Mouse (Mus musculus): ENCODE results near the gene Vdac1. TPM values are rescaled to one million over a fixed set of nuclear protein-coding genes. Genes with fewer than 3 reads are reported as not detected.
"Not testable (repeated sequence)": the region's sequence is repeated elsewhere in the genome, so short reads cannot be mapped to it uniquely, and the experiment has no call there.

Vdac1 gene
- polyA plus RNA-seq, 1 experiment from 2014 or later: 240 TPM

GRCm38 (mm10) chr11:52388979-52389378, 28.3 kb downstream of the Vdac1 start:
- H3K4me1 ChIP-seq (ENCODE audit: control insufficient read depth, insufficient read depth, low read length); DNase-seq (ENCODE audit: low spot score); H3K9ac ChIP-seq (ENCODE audit: low read depth, low read length); H3K4me3 ChIP-seq (ENCODE audit: low read depth, low read length); H3K27ac ChIP-seq (replicated peaks; ENCODE audit: low read depth, low read length); H3K27me3 ChIP-seq (replicated peaks; ENCODE audit: control insufficient read depth, insufficient read depth, low read length); H3K4me2 ChIP-seq (ENCODE audit: low read depth, low read length); ATAC-seq (ENCODE audit: low read depth); H3K9me3 ChIP-seq (ENCODE audit: control insufficient read depth, low read length): not testable (repeated sequence)
- H3K36me3 ChIP-seq (ENCODE audit: control insufficient read depth, insufficient read depth, low read length): peaks cover 69% of the 10 kb centered on the region
- 86% methylated on average over 5 of the region's 5 CpGs for WGBS

GRCm38 (mm10) chr11:52389933-52390332, 29.3 kb downstream of the Vdac1 start:
- ATAC-seq (ENCODE audit: low read depth) (no peak), DNase-seq (ENCODE audit: low spot score) (no peak)
- Histone ChIP-seq H3K4me1 (ENCODE audit: control insufficient read depth, insufficient read depth, low read length) (no peaks in the 10 kb centered on the region), H3K9ac (ENCODE audit: low read depth, low read length) (no peak overlapping the region), H3K4me3 (ENCODE audit: low read depth, low read length) (no peak overlapping the region), H3K27ac (replicated peaks; ENCODE audit: low read depth, low read length) (no peak overlapping the region), H3K27me3 (replicated peaks; ENCODE audit: control insufficient read depth, insufficient read depth, low read length) (no peaks in the 10 kb centered on the region), H3K4me2 (ENCODE audit: low read depth, low read length) (no peak overlapping the region), H3K36me3 (ENCODE audit: control insufficient read depth, insufficient read depth, low read length) (peaks cover 60% of the 10 kb centered on the region), H3K9me3 (ENCODE audit: control insufficient read depth, low read length) (no peaks in the 10 kb centered on the region)
- 93% methylated on average over 7 of the region's 7 CpGs for WGBS

GRCm38 (mm10) chr11:52394494-52394893, 33.8 kb downstream of the Vdac1 start:
- ATAC-seq (ENCODE audit: low read depth) (no peak), DNase-seq (ENCODE audit: low spot score) (no peak)
- H3K4me2 ChIP-seq (ENCODE audit: low read depth, low read length): no peak overlapping the region
- no peak overlapping the region for H3K27ac ChIP-seq (replicated peaks; ENCODE audit: low read depth, low read length)
- no peak overlapping the region for H3K9ac ChIP-seq (ENCODE audit: low read depth, low read length)
- H3K27me3 ChIP-seq (replicated peaks; ENCODE audit: control insufficient read depth, insufficient read depth, low read length): no peaks in the 10 kb centered on the region
- peaks cover 26% of the 10 kb centered on the region; the same call in 1 of the 2 replicates for H3K36me3 ChIP-seq (ENCODE audit: control insufficient read depth, insufficient read depth, low read length)
- 78% methylated on average over 4 of the region's 4 CpGs for WGBS
- no peak overlapping the region for H3K4me3 ChIP-seq (ENCODE audit: low read depth, low read length)
- 0 out of 2 replicates have a peak, but pooled peaks cover 3% of the 10 kb centered on the region for H3K4me1 ChIP-seq (ENCODE audit: control insufficient read depth, insufficient read depth, low read length)
- no peaks in the 10 kb centered on the region for H3K9me3 ChIP-seq (ENCODE audit: control insufficient read depth, low read length)

- peaks cover 18% of the 10 kb centered on the region; the same call in 1 of the 2 replicates for H3K36me3 ChIP-seq (ENCODE audit: control insufficient read depth, insufficient read depth, low read length)
- no peak overlapping the region for H3K27ac ChIP-seq (replicated peaks; ENCODE audit: low read depth, low read length)
- no peak overlapping the region for H3K4me3 ChIP-seq (ENCODE audit: low read depth, low read length)
- no peak for DNase-seq (ENCODE audit: low spot score)
- WGBS: 34% methylated on average over 4 of the region's 4 CpGs
- peak overlapping the region; percentile 86; the same call in 1 of the 2 replicates for H3K4me2 ChIP-seq (ENCODE audit: low read depth, low read length)
- peaks cover 3% of the 10 kb centered on the region; the same call in 1 of the 2 replicates for H3K4me1 ChIP-seq (ENCODE audit: control insufficient read depth, insufficient read depth, low read length)
- H3K9me3 ChIP-seq (ENCODE audit: control insufficient read depth, low read length): no peaks in the 10 kb centered on the region
- no peak for ATAC-seq (ENCODE audit: low read depth)
- no peaks in the 10 kb centered on the region for H3K27me3 ChIP-seq (replicated peaks; ENCODE audit: control insufficient read depth, insufficient read depth, low read length)
- no peak overlapping the region for H3K9ac ChIP-seq (ENCODE audit: low read depth, low read length)
Observed at GRCm38 (mm10) chr11:52395343-52395742, 34.7 kb downstream of the Vdac1 start.

GRCm38 (mm10) chr11:52395940-52396596, 35.4 kb downstream of the Vdac1 start, which contains the start of gene 9530068E07Rik:
Gene 9530068E07Rik (plus strand): TSS chr11:52396428.
- ATAC-seq (ENCODE audit: low read depth) (peak; percentile 94), DNase-seq (ENCODE audit: low spot score) (peak; percentile 98)
- Histone ChIP-seq H3K27ac (replicated peaks; ENCODE audit: low read depth, low read length) (peak within 1 kb of the TSS; percentile 93), H3K9ac (ENCODE audit: low read depth, low read length) (peak within 1 kb of the TSS; percentile 98), H3K4me2 (ENCODE audit: low read depth, low read length) (peak within 1 kb of the TSS; percentile 86), H3K36me3 (ENCODE audit: control insufficient read depth, insufficient read depth, low read length) (peaks cover 13% of the 10 kb centered on the region; the same call in 1 of the 2 replicates), H3K9me3 (ENCODE audit: control insufficient read depth, low read length) (no peaks in the 10 kb centered on the region), H3K27me3 (replicated peaks; ENCODE audit: control insufficient read depth, insufficient read depth, low read length) (no peaks in the 10 kb centered on the region), H3K4me1 (ENCODE audit: control insufficient read depth, insufficient read depth, low read length) (peaks cover 5% of the 10 kb centered on the region; the same call in 1 of the 2 replicates), H3K4me3 (ENCODE audit: low read depth, low read length) (peak within 1 kb of the TSS; percentile 95)
- WGBS: 2% methylated on average over 38 of the region's 38 CpGs

- DNase-seq (ENCODE audit: low spot score): peak; percentile 41
- peak overlapping the region; percentile 98 for H3K9ac ChIP-seq (ENCODE audit: low read depth, low read length)
- H3K27ac ChIP-seq (replicated peaks; ENCODE audit: low read depth, low read length): peak overlapping the region; percentile 93
- peaks cover 5% of the 10 kb centered on the region; the same call in 1 of the 2 replicates for H3K4me1 ChIP-seq (ENCODE audit: control insufficient read depth, insufficient read depth, low read length)
- H3K27me3 ChIP-seq (replicated peaks; ENCODE audit: control insufficient read depth, insufficient read depth, low read length): no peaks in the 10 kb centered on the region
- H3K36me3 ChIP-seq (ENCODE audit: control insufficient read depth, insufficient read depth, low read length): peaks cover 9% of the 10 kb centered on the region; the same call in 1 of the 2 replicates
- ATAC-seq (ENCODE audit: low read depth): peak; percentile 86
- H3K4me3 ChIP-seq (ENCODE audit: low read depth, low read length): peak overlapping the region; percentile 95
- H3K9me3 ChIP-seq (ENCODE audit: control insufficient read depth, low read length): no peaks in the 10 kb centered on the region
- WGBS: under 1% methylated on average over 28 of the region's 33 CpGs
- peak overlapping the region; percentile 86 for H3K4me2 ChIP-seq (ENCODE audit: low read depth, low read length)
Observed at GRCm38 (mm10) chr11:52396597-52397188, 36.0 kb downstream of the Vdac1 start.

- Histone ChIP-seq H3K27ac (replicated peaks; ENCODE audit: low read depth, low read length) (peak overlapping the region; percentile 93; the same call in 1 of the 2 replicates), H3K27me3 (replicated peaks; ENCODE audit: control insufficient read depth, insufficient read depth, low read length) (no peaks in the 10 kb centered on the region), H3K9me3 (ENCODE audit: control insufficient read depth, low read length) (no peaks in the 10 kb centered on the region), H3K4me2 (ENCODE audit: low read depth, low read length) (peak overlapping the region; percentile 86), H3K9ac (ENCODE audit: low read depth, low read length) (peak overlapping the region; percentile 98), H3K4me3 (ENCODE audit: low read depth, low read length) (peak overlapping the region; percentile 95), H3K36me3 (ENCODE audit: control insufficient read depth, insufficient read depth, low read length) (0 out of 2 replicates have a peak, but pooled peaks cover 8% of the 10 kb centered on the region), H3K4me1 (ENCODE audit: control insufficient read depth, insufficient read depth, low read length) (peaks cover 5% of the 10 kb centered on the region; the same call in 1 of the 2 replicates)
- WGBS: 85% methylated on average over 4 of the region's 4 CpGs
- no peak for ATAC-seq (ENCODE audit: low read depth)
- no peak for DNase-seq (ENCODE audit: low spot score)
Observed at GRCm38 (mm10) chr11:52397385-52397987, 36.8 kb downstream of the Vdac1 start.

GRCm38 (mm10) chr11:52401476-52401875, 40.8 kb downstream of the Vdac1 start:
- no peak overlapping the region for H3K4me2 ChIP-seq (ENCODE audit: low read depth, low read length)
- no peak overlapping the region for H3K9ac ChIP-seq (ENCODE audit: low read depth, low read length)
- no peak for ATAC-seq (ENCODE audit: low read depth)
- no peak overlapping the region for H3K4me3 ChIP-seq (ENCODE audit: low read depth, low read length)
- H3K36me3 ChIP-seq (ENCODE audit: control insufficient read depth, insufficient read depth, low read length): peaks cover 46% of the 10 kb centered on the region
- DNase-seq (ENCODE audit: low spot score): no peak
- H3K27ac ChIP-seq (replicated peaks; ENCODE audit: low read depth, low read length): no peak overlapping the region
- 60% methylated on average over 2 of the region's 2 CpGs for WGBS
- H3K27me3 ChIP-seq (replicated peaks; ENCODE audit: control insufficient read depth, insufficient read depth, low read length): no peaks in the 10 kb centered on the region
- H3K4me1 ChIP-seq (ENCODE audit: control insufficient read depth, insufficient read depth, low read length): peaks cover 2% of the 10 kb centered on the region; the same call in 1 of the 2 replicates
- H3K9me3 ChIP-seq (ENCODE audit: control insufficient read depth, low read length): no peaks in the 10 kb centered on the region

Data from embryonic facial prominence, embryonic 14.5 days (tissue).